Mouse (Mus musculus) forebrain, embryonic 11.5 days (tissue): ENCODE measurements at regions not wholly inside any gene's neighbourhood (a gene's known extent, or its start where the extent isn't known, plus 50 kb on each side); places are given as distances from the start of the nearest gene placed in this dataset.

Experiments
- ATAC-seq: fragments of 200-750 bp; cut with Nextera tagmentation; replicated peaks from 2 replicates; pipeline ENCODE4 v1.8.0; 2017; ENCODE audit warnings: moderate TSS enrichment; ENCODE audit not compliant: low FRiP score
- DNase-seq: peaks from one replicate; pipeline ENCODE4 v3.0.0-alpha.2; 2017; ENCODE audit warnings: low spot score
- H3K27ac ChIP-seq: fragments of 300-500 bp; sonication (generic); 2 replicates; pipeline ENCODE4 v1.5.1; 2014; ENCODE audit warnings: low read depth, low read length
- H3K27me3 ChIP-seq: fragments of 300-500 bp; sonication (generic); 2 replicates; pipeline ENCODE4 v1.6.1; 2014; ENCODE audit warnings: mild to moderate bottlenecking, low read length, mixed read lengths; ENCODE audit not compliant: control insufficient read depth, insufficient read depth
- H3K36me3 ChIP-seq: fragments of 300-500 bp; sonication (generic); 2 replicates; pipeline ENCODE4 v1.6.1; 2014; ENCODE audit warnings: mild to moderate bottlenecking, low read length, moderate library complexity, mixed read lengths; ENCODE audit not compliant: control insufficient read depth, insufficient read depth
- H3K4me1 ChIP-seq: fragments of 300-500 bp; sonication (generic); replicated peaks from 2 replicates; pipeline ENCODE4 v1.6.1; 2014; ENCODE audit warnings: low read length, mixed read lengths; ENCODE audit not compliant: control insufficient read depth, insufficient read depth
- H3K4me2 ChIP-seq: fragments of 300-500 bp; sonication (generic); 2 replicates; pipeline ENCODE4 v1.6.1; 2014; ENCODE audit warnings: low read depth, mild to moderate bottlenecking, low read length, moderate library complexity, mixed read lengths; ENCODE audit not compliant: severe bottlenecking
- H3K4me3 ChIP-seq: fragments of 300-500 bp; sonication (generic); 2 replicates; pipeline ENCODE4 v1.5.1; 2014; ENCODE audit warnings: low read depth, low read length
- H3K9ac ChIP-seq: fragments of 300-500 bp; sonication (generic); 2 replicates; pipeline ENCODE4 v1.6.1; 2014; ENCODE audit warnings: low read length
- H3K9me3 ChIP-seq: fragments of 300-500 bp; sonication (generic); 2 replicates; pipeline ENCODE4 v1.6.1; 2016; ENCODE audit warnings: low read length, mixed read lengths; ENCODE audit not compliant: control insufficient read depth
- WGBS: fragments of 180-500 bp; shearing (Covaris S2); extraction: QIAGEN DNeasy Blood & Tissue Kit; methylation state at CpG from one replicate; pipeline ENCODE4 v1.1.7; 2014; 5-methylcytosine and 5-hydroxymethylcytosine counted together

DNA sequence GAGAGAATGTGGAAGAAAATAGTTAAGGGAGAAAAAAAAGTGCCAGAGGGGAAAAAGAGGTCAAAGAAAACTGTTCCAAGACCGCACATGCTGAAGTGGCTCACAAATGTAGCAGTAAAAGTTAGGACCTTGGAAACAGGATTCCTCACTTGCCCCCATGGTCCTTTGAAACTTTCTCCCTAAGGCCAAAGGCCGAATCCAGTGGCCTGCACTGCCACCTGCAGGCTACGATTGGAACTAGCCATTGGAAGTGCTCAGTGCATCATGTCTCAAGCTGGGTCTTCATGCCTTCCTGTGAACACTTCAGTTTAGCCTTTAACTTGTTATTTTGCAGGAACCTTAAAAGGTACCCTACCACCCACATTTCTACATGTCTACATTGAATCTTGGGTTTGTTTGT lies 56.3 kb upstream of the Mctp2 start:
- H3K27ac ChIP-seq = no peak overlapping the region
- H3K36me3 ChIP-seq = no peaks in the 10 kb centered on the region
- peak; percentile 74 for DNase-seq
- H3K4me2 ChIP-seq = no peak overlapping the region
- no peaks in the 10 kb centered on the region; the same call in 1 of the 2 replicates for H3K4me1 ChIP-seq
- H3K9me3 ChIP-seq = no peaks in the 10 kb centered on the region
- no peaks in the 10 kb centered on the region for H3K27me3 ChIP-seq
- WGBS = 19% methylated on average over 3 of the region's 3 CpGs
- no peak overlapping the region for H3K9ac ChIP-seq
- no peak for ATAC-seq
- H3K4me3 ChIP-seq = no peak overlapping the region

DNA sequence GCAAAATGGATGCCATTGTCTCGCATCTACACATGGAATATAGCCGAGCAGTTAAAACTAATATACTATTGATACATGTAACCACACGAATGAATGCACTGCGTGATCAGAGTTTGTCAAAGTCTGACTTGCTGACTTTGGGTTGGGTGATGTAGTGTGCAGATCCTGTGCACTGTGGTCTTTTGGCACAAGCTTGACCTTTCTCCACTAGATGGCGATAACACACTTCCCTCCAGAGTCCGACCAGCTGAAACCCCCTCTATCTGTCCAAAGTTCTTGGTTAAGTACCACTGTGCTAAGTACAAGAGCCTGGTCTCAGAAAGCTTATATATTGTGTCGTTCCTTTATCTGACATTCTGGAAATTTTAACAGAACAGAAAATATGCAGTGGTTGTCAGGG lies 84.9 kb upstream of the Mctp2 start:
- Histone ChIP-seq H3K9ac (no peak overlapping the region), H3K4me2 (no peak overlapping the region), H3K27me3 (no peaks in the 10 kb centered on the region), H3K9me3 (no peaks in the 10 kb centered on the region), H3K27ac (no peak overlapping the region), H3K4me1 (no peaks in the 10 kb centered on the region), H3K36me3 (no peaks in the 10 kb centered on the region), H3K4me3 (no peak overlapping the region)
- peak; percentile 53; the same call in 1 of the 2 replicates for ATAC-seq
- 42% methylated on average over 7 of the region's 7 CpGs for WGBS
- DNase-seq = peak; percentile 53

DNA sequence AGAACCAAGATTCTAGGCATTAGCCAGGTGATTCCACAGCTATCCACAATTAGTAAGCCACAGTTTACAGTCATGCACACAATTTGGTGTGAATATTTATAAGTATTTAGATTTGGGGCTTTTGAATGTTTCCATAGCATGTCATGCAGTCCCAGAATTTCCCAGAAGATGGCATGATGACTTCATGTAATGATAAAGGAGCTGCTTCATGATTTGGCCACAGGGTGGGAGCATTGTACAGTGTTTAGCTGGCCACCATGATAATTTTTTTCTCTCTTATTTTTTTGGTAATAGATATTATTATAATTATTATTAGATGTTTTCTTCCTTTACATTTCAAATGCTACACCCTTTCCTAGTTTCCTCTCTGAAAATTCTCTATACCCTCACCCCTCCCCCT lies 93.6 kb upstream of the Mctp2 start:
- H3K9ac ChIP-seq = no peak overlapping the region
- H3K4me1 ChIP-seq = no peaks in the 10 kb centered on the region
- H3K4me2 ChIP-seq = no peak overlapping the region
- no peak overlapping the region for H3K4me3 ChIP-seq
- H3K27me3 ChIP-seq = no peaks in the 10 kb centered on the region
- H3K36me3 ChIP-seq = no peaks in the 10 kb centered on the region
- H3K9me3 ChIP-seq = no peaks in the 10 kb centered on the region
- DNase-seq (peak; percentile 57), ATAC-seq (no peak)
- H3K27ac ChIP-seq = no peak overlapping the region

DNA sequence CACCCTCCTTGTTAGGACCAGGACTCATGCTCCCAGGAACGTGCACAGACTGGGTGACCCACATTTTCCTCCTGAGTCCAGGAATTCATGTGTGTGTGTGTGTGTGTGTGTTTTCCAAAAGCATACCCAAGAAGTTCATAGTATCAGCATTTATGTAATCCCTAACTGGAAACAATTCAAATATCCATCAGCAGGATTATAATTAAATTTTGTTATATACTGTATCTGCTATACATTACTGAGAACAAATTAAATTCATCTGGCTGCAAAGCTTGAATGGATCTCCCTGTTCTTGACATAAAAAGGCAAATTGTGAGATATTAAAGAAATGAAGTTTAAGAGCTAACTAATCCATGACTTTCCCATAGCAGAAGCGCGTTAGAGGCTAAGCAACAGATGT lies 99.7 kb upstream of the Mctp2 start:
- H3K9me3 ChIP-seq = no peaks in the 10 kb centered on the region
- H3K27me3 ChIP-seq = no peaks in the 10 kb centered on the region
- no peaks in the 10 kb centered on the region for H3K36me3 ChIP-seq
- H3K4me2 ChIP-seq = no peak overlapping the region
- H3K9ac ChIP-seq = no peak overlapping the region
- no peaks in the 10 kb centered on the region for H3K4me1 ChIP-seq
- H3K27ac ChIP-seq = no peak overlapping the region
- 88% methylated on average over 3 of the region's 3 CpGs for WGBS
- DNase-seq = no peak
- no peak for ATAC-seq
- H3K4me3 ChIP-seq = no peak overlapping the region

DNA sequence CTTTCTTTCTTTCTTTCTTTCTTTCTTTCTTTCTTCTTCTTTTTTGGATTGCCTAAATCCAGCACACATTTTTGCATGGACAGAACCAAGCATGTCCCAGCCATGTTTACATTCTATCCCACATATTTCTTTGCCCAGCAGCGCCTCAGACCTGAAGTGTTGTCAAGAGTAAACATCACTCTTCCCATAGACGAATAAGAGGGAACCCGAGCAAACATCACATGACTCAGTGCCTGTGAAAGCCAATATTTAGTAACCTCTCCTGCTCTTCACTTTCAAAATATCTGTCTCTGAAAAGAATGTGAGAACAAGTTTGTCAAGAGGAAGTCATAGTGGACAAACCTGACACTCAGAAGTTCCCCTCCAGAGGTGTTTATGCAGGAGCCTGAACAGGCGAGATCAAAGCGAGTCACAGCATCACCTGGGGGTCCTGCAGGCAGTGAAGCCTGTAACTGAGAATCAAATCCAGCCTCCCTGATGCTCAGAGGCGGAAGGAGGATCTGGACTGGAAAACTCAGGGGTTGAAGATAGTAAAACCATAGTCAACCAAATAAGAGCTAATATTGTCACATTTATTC lies 102.1 kb upstream of the Mctp2 start:
- Histone ChIP-seq H3K27ac (no peak overlapping the region), H3K4me2 (no peak overlapping the region), H3K4me3 (no peak overlapping the region), H3K9me3 (no peaks in the 10 kb centered on the region), H3K4me1 (no peaks in the 10 kb centered on the region), H3K36me3 (no peaks in the 10 kb centered on the region), H3K27me3 (no peaks in the 10 kb centered on the region), H3K9ac (no peak overlapping the region)
- no peak for ATAC-seq
- DNase-seq = no peak
- 75% methylated on average over 6 of the region's 6 CpGs for WGBS

DNA sequence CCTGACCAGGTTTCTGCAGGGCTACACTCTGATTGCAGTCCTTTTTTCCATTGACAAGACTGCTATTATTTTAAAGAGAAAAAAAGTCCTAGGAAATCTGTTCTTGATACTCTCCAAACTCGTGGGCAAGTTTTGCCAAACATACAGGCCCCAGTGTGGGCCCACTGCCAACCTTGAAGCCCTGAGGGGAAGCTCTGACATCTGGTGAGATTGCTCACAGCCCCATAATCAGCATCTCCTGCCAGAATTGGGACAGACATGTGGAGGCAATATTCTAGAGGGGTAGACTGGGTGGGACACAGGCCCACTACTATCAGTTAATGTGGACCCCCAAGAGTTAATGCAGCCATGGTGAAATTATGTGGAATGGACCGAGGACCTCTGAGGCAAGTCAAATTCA lies 132.1 kb upstream of the Mctp2 start:
- ATAC-seq = no peak
- Histone ChIP-seq H3K27me3 (no peaks in the 10 kb centered on the region), H3K4me1 (no peaks in the 10 kb centered on the region), H3K9ac (no peak overlapping the region), H3K36me3 (no peaks in the 10 kb centered on the region), H3K27ac (no peak overlapping the region), H3K9me3 (no peaks in the 10 kb centered on the region), H3K4me2 (no peak overlapping the region), H3K4me3 (no peak overlapping the region)
- DNase-seq = no peak
- 56% methylated on average over 2 of the region's 2 CpGs for WGBS

DNA sequence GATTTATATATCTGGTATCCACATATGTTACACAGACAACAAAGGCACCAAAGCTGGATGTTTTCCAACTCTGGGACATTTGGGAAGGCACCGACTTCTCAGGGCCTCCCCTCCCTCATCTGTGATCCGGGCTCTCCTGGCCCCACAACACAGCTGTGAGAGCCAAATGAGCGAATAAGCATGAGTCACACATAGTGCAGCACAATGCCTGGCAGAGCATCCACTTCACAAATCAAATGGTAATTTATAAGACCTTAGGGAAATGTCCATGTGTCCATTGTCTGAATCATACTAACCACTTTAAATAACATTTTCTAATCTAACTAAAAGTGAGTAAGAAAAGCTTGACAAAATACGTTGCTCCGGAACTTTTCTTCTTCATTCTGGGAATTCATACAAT lies 135.6 kb upstream of the Mctp2 start:
- no peak overlapping the region for H3K4me3 ChIP-seq
- no peaks in the 10 kb centered on the region for H3K4me1 ChIP-seq
- no peak overlapping the region for H3K4me2 ChIP-seq
- H3K27me3 ChIP-seq = no peaks in the 10 kb centered on the region
- no peaks in the 10 kb centered on the region for H3K36me3 ChIP-seq
- no peak overlapping the region for H3K27ac ChIP-seq
- DNase-seq (no peak), ATAC-seq (no peak)
- WGBS = 89% methylated on average over 5 of the region's 5 CpGs
- no peak overlapping the region for H3K9ac ChIP-seq
- H3K9me3 ChIP-seq = no peaks in the 10 kb centered on the region

DNA sequence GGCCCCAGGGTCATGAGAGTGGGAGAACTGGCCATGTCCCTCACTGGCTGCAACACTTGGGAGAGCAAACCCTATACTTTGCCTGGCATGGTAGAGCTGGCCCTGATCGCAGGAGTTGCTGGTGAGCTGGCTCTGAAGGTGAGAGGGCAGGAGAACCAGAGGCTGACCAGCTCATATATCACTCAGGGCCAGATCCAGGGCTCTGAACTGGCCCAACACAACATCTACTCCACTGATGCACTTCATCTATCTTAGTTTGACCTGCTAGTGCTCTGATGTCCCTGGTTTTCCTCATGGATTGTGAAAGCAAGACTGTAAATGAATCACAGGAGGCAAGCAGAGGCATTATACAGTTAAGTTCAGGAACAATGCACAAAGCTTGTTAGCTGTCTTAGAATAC lies 137.6 kb upstream of the Mctp2 start:
- no peak for DNase-seq
- 89% methylated on average over 1 of the region's 1 CpGs for WGBS
- ATAC-seq = no peak

DNA sequence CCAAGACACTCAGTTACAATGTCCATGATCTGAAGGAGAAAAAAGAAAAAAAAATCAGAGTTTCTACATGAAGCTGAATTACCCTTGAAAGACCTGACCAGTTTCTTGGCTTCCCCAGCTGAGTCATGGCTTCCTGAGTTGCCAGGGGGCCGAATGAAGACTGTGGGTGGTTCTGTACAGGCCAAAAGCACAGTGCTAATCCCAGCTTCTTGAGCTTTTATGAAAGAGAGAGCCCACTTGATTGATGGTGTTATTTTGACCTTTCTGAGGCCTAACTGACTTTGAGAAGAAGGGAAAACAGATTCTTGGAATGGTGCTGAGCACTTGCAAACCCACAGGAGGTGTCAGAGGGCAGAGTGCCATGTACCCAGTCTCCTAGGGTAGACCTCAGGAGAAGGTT lies 138.4 kb upstream of the Mctp2 start:
- Histone ChIP-seq H3K4me3 (no peak overlapping the region), H3K9me3 (no peaks in the 10 kb centered on the region), H3K9ac (no peak overlapping the region), H3K27ac (no peak overlapping the region), H3K27me3 (no peaks in the 10 kb centered on the region), H3K4me1 (no peaks in the 10 kb centered on the region), H3K36me3 (no peaks in the 10 kb centered on the region), H3K4me2 (no peak overlapping the region)
- WGBS = 78% methylated on average over 1 of the region's 1 CpGs
- ATAC-seq (no peak), DNase-seq (no peak)

More for the DNA sequence above, 137.6 kb upstream of the Mctp2 start:
- Histone ChIP-seq H3K27me3 (no peaks in the 10 kb centered on the region), H3K9ac (no peak overlapping the region), H3K36me3 (no peaks in the 10 kb centered on the region), H3K4me3 (no peak overlapping the region), H3K9me3 (no peaks in the 10 kb centered on the region), H3K4me1 (no peaks in the 10 kb centered on the region), H3K27ac (no peak overlapping the region), H3K4me2 (no peak overlapping the region)
